Mouse (Mus musculus) urinary bladder, postnatal 4 days (tissue): ENCODE measurements around the gene Olfr1305.

Source experiments
- DNase-seq, 2 experiments: peaks; one replicate each; pipeline ENCODE4 v3.0.0; 2021 to 2022; ENCODE audit warnings: low spot score in 2 of 2

Olfr1305 gene

DNA sequence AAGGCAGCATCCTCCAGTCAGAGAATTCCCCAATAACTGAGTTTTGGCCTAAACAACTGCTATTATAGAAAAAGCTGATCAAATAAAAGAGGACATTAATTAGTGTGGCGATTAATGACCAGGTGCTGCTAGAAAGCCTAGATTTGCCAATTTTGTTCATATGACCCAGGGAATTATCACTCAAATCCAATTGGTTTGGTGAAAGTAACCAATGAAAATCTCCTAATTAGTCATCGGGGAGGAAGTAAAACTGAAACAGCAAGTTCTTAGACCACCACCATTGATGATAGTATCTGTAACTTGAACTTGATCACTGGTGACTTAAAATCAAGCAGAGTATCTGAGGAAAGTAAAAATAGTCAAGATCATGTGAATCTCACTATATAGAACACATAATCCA, at the start of gene Olfr1305:
TSS of gene Olfr1305 (minus strand) at position 101 of the 400 bp plus-strand sequence.
- no peak for DNase-seq

DNA sequence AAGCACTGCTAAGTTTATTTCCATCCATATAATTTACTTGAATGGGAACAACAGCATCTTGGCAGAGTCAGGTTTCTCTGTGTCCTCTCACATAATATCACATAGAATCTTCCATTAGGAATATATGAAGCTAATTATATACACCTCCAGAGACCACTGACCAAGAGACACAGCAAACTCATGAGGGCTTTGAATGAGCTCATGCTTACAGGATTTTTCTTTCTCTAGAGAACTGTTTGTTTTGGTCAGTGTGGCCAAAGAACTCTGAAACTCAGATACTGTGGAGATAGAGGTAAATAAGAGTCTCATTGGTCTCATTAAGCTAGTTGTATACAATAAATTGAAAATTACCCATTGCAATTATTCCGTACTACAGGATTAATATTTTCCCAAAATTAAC, 39.2 kb upstream of the Olfr1305 start, which contains the start of gene Olfr1306:
TSS of gene Olfr1306 (minus strand) at position 101 of the 400 bp plus-strand sequence.
- no peak for DNase-seq

DNA sequence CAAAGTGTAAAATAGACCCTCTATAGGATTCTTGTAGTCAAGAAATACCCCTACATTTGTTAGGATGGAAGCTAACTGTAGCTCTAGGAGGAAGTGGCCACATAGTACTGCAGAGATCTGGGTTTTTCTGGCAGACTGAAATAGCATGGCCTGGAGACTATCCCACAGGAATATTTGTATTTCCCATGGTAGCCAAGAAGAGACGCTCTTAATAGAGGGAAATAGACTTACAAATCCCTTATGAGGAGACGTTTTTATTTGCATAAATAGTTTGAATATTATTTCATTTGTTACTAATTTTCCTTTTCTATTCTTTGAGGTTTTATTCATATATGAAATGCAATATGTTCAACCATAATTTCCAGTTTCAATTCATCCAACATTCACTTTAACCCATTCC, 56.7 kb downstream of the Olfr1305 start, which contains the start of gene Olfr1303:
TSS of gene Olfr1303 (minus strand) at position 101 of the 400 bp plus-strand sequence.
- no peak for DNase-seq
